Mouse (Mus musculus) thymus, postnatal 4 days (tissue): ENCODE data around the gene Srcap.

ENCODE experiments used
- DNase-seq: peaks from one replicate; pipeline ENCODE4 v3.0.0; 2021

Srcap gene

DNA sequence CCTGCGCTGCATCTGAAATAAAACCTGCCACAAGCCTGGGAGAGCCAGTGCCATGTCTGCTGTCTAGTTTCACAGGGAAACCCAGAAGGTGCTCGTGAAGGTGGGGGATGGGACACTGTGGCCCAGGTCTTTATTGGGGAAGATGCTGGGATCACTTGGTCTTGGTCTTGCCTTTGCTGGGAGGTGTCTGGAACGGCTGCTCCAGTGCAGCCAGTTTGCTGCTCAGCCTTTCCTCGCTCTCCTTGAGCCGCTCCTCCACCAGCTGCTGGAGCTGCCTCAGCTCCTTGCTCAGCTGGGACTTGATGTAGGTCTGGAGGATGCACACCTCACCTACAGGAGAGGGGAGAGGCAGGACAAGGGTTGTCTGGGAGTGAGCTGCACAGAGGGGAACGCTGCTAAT, 71.5 kb downstream of the Srcap start:
- DNase-seq = no peak

- DNase-seq = no peak
These were observed 73.2 kb downstream of the Srcap start for GRCm38 (mm10) chr7:127585031-127585430.

GRCm38 (mm10) chr7:127586149-127586548, 74.4 kb downstream of the Srcap start:
- DNase-seq = no peak

DNA sequence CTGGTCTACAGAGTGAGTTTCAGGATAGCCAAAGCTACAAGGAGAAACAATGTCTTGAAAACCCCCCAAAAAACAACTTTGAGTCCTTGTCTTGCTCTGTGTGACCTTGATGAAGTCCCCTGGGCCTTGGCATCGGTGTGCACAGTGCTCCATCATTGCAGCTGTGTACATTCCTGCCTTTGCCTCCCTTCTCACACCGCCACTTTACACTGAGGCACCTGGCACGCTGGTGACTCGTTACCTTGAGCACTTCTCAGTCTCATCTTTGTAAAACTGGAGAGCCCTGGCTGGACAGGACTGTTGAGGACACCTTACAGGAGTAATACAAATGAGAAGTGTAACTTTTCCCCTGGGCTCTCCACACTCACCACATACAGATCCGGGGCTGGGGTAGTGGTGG, 75.4 kb downstream of the Srcap start:
- no peak for DNase-seq

DNA sequence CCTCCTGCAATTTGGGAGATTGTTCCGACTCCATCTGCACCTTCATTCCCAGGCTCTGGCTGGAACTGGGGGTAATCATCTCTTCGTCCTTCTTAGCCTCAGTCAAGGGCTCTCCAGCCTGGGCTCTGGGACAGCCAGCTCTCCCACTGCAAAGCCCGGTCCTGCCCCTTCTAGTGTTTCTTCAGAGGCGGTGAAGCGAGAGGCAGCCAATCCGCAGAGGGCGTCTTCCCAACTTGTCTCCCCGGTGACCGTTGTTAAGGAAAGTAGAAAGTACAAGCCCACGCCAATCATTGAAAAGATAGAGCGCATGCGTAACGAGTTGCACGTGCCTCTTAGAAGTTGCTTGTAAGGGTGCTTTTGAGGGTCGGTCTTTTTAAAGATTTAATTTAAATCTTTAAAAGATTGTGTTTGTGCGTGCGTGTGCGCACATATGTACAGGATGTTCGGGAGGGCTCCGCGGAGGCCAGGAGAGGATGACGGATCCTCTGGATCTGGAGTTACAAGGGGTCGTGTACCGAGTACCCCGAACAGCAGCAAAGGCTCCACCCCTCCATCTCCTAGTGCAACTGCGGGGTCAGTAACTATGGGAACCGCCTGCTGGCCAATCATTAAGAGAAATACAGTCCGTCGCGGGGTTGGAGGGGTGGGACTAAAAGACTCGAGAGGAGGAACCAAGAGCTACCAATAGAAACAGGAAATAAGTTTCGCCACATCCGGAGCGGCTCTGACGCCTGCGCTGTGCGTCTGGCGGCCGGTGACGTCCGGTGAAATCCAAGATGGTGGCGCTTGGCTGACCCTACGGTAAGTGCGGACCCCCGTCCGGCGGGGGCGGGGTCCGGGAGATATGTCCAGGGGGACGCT, 76.5 kb downstream of the Srcap start, which contains the start of the genes Ccdc189 and Rnf40:
TSS of gene Ccdc189 (minus strand) at position 585 of the 861 bp plus-strand sequence.
TSS of gene Rnf40 (plus strand) at position 757 of the 861 bp plus-strand sequence.
- peak; percentile 84 for DNase-seq

- DNase-seq = no peak
These were observed 77.1 kb downstream of the Srcap start for GRCm38 (mm10) chr7:127588901-127589300.

DNA sequence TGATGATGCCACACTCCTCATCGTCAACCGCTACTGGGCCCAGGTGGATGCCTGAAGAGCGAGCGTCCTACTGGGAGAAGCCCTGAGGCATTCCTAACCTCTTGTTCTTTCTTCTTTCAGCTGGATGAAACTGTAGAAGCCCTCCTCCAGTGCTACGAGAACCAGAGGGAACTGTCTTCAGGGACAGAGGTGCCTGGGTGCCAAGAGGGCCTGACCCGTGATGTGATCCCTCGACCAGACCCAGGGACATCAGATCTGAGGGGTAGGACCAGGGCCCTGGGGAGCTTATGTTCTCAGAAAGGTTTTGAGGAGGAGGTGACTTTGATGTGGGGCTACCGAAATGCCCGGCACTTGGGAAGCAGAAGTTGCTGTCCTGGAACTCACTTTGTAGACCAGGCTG, 77.9 kb downstream of the Srcap start:
- no peak for DNase-seq

GRCm38 (mm10) chr7:127591108-127591507, 79.3 kb downstream of the Srcap start:
- no peak for DNase-seq

DNA sequence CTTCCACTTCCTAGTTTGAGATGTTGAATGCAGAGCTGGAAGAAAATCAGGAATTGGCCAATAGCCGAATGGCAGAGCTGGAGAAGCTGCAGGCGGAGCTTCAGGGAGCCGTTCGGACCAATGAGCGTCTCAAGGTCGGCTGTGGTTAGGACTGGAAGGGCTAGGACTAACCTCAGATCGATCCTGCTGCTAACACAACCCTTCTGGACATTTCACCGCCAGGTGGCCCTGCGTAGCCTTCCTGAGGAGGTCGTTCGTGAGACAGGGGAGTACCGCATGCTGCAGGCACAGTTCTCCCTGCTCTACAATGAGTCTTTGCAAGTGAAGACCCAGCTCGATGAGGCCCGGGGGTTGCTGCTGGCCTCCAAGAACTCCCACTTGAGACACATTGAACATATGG, 80.8 kb downstream of the Srcap start:
- DNase-seq = no peak

- DNase-seq = no peak
These were observed 85.0 kb downstream of the Srcap start for GRCm38 (mm10) chr7:127596747-127597146.

- DNase-seq = no peak
These were observed 88.8 kb downstream of the Srcap start for GRCm38 (mm10) chr7:127600612-127601011.

GRCm38 (mm10) chr7:127601735-127602134, 90.0 kb downstream of the Srcap start:
- DNase-seq = no peak

DNA sequence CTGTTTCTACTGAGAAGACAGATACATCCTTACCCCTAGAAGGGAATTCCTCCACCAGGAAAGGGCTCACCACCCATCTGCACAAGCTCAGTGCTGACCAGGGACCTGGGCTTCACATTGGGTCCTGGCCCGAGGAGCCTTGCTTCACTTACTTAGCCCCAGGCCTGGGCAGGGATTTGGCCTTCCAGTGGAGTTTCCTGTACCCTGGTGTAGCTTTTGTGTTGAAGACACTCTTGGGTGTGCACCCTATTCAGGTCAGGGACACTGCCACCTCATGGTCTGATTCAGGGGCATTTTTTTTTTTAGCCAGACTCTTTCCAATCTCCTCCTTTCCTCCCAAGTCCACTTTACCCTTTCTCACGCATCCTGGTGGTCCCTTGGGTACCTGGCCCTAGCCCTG, 91.1 kb downstream of the Srcap start:
- DNase-seq = no peak

DNA sequence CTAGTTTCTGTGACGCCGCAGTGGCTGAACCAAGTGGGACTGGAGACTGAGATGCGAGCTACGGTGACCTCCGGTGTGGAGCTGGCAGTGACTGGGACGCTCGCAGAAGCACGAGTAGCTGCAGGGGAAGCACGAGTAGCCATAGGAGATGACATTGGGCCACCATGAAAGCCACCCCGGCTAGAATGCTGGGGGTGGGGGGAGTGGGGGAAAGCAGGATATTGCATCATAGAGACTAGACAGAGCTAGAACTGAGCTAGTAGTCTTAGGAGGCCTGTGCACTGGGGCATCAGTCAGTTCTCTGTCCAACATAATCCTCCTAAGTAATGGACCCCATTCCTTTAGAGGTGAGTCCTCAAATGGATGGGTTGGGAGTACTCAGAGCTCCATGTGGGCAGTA, 92.5 kb downstream of the Srcap start:
- DNase-seq = no peak

DNA sequence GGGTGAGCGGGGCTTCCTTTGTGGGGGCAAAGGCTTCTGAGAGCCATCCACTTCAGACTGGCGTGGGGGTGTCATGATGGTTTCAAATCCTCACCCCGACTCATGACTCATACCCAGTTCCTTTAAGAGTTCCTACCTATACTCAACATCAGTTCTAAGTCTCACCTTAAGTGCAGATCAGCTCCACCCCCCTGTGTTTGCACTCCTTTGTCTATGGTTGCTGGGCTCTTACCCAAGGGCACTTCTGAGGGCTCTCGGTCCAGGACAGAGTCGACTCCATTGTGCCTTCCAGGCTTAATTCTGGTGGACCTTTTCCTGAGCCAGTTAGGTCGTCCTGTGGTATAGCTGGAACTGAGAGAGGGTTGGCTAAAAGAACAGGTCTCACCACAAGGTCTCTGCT, 95.4 kb downstream of the Srcap start:
- DNase-seq = no peak
